Mouse (Mus musculus): ENCODE results near the gene Zbtb20.

GRCm38 (mm10) chr16:43168506-43168905 is 292.8 kb downstream of the Zbtb20 start:
- no peak for TF ChIP-seq CTCF (IDR thresholded peaks at IDR 0.05; ENCODE audit: low read depth, low read length)
- TF ChIP-seq POLR2A (IDR thresholded peaks at IDR 0.05; ENCODE audit: borderline replicate concordance, low read depth, low read length), result no peak

Measured in bone marrow macrophage, adult 2 months (primary cell).